Mouse (Mus musculus): Measurements from ENCODE around the gene Stx4a.
"Not testable (repeated sequence)": the region's sequence is repeated elsewhere in the genome, so short reads cannot be mapped to it uniquely, and the experiment has no call there.

Stx4a gene

GRCm38 (mm10) chr7:127867641-127868040 is 43.5 kb downstream of the Stx4a start:
- DNase-seq (ENCODE audit: low spot score in 2 of 2) = no peak

- DNase-seq (ENCODE audit: low spot score in 2 of 2) = peak in 1 of 2 experiments; percentile 33
Observed at GRCm38 (mm10) chr7:127869149-127869810, 45.2 kb downstream of the Stx4a start.

GRCm38 (mm10) chr7:127870136-127870821 is 46.2 kb downstream of the Stx4a start:
- no peak for DNase-seq (ENCODE audit: low spot score in 2 of 2)

- DNase-seq (ENCODE audit: low spot score in 2 of 2) = peak in 1 of 2 experiments; percentile 33
Observed at GRCm38 (mm10) chr7:127874812-127875626, 50.9 kb downstream of the Stx4a start.

- DNase-seq (ENCODE audit: low spot score in 2 of 2) = peak; percentile 79 to 93
Observed at GRCm38 (mm10) chr7:127875627-127876001, 51.5 kb downstream of the Stx4a start.

- peak; percentile 27 to 62 for DNase-seq (ENCODE audit: low spot score in 2 of 2)
Observed at GRCm38 (mm10) chr7:127876041-127876466, 52.0 kb downstream of the Stx4a start, which contains the start of gene Zfp646. TSS of gene Zfp646 (plus strand) at chr7:127876221.

- peak; percentile 72 to 91 for DNase-seq (ENCODE audit: low spot score in 2 of 2)
Observed at GRCm38 (mm10) chr7:127876467-127877348, 52.6 kb downstream of the Stx4a start, which contains the start of gene Zfp668. TSS of gene Zfp668 (minus strand) at chr7:127876828.

- no peak for DNase-seq (ENCODE audit: low spot score in 2 of 2)
Observed at GRCm38 (mm10) chr7:127879301-127879700, 55.2 kb downstream of the Stx4a start.

GRCm38 (mm10) chr7:127880431-127880830 is 56.3 kb downstream of the Stx4a start:
- no peak for DNase-seq (ENCODE audit: low spot score in 2 of 2)

GRCm38 (mm10) chr7:127885951-127886350 is 61.9 kb downstream of the Stx4a start:
- no peak for DNase-seq (ENCODE audit: low spot score in 2 of 2)

- no peak for DNase-seq (ENCODE audit: low spot score in 2 of 2)
Observed at GRCm38 (mm10) chr7:127886551-127886950, 62.5 kb downstream of the Stx4a start.

- DNase-seq (ENCODE audit: low spot score in 2 of 2) = no peak
Observed at GRCm38 (mm10) chr7:127887191-127887590, 63.1 kb downstream of the Stx4a start.

- DNase-seq (ENCODE audit: low spot score in 2 of 2) = no peak
Observed at GRCm38 (mm10) chr7:127887781-127888180, 63.7 kb downstream of the Stx4a start.

- DNase-seq (ENCODE audit: low spot score in 2 of 2) = no peak
Observed at GRCm38 (mm10) chr7:127888821-127889220, 64.7 kb downstream of the Stx4a start.

GRCm38 (mm10) chr7:127890798-127891197 is 66.7 kb downstream of the Stx4a start, which contains the start of gene Prss53:
TSS of gene Prss53 (minus strand) at chr7:127890970.
- DNase-seq (ENCODE audit: low spot score in 2 of 2) = no peak

- DNase-seq (ENCODE audit: low spot score in 2 of 2) = no peak
Observed at GRCm38 (mm10) chr7:127894480-127894879, 70.4 kb downstream of the Stx4a start.

GRCm38 (mm10) chr7:127895442-127895841 is 71.3 kb downstream of the Stx4a start, which contains the start of the genes Gm21974 and Vkorc1:
TSS of gene Gm21974 (minus strand) at chr7:127895454.
TSS of gene Vkorc1 (minus strand) at chr7:127895617.
- peak; percentile 92 to 96 for DNase-seq (ENCODE audit: low spot score in 2 of 2)

- DNase-seq (ENCODE audit: low spot score in 2 of 2) = not testable (repeated sequence)
Observed at GRCm38 (mm10) chr7:127895891-127896290, 71.8 kb downstream of the Stx4a start.

GRCm38 (mm10) chr7:127896384-127896783 is 72.3 kb downstream of the Stx4a start:
- DNase-seq (ENCODE audit: low spot score in 2 of 2) = peak in 1 of 2 experiments; percentile 68

- no peak for DNase-seq (ENCODE audit: low spot score in 2 of 2)
Observed at GRCm38 (mm10) chr7:127897542-127897941, 73.4 kb downstream of the Stx4a start.
